Mouse (Mus musculus) cerebellum, postnatal 10 days (tissue): ENCODE results near the gene Zcchc24.
A peak's percentile ranks its signal among the peaks of the same experiment; 100 is the strongest.
"Not testable (repeated sequence)": the region's sequence is repeated elsewhere in the genome, so short reads cannot be mapped to it uniquely, and the experiment has no call there.

ENCODE experiments used
- DNase-seq, 2 experiments: peaks; one replicate each; pipeline ENCODE4 v3.0.0; 2021; ENCODE audit warnings: mixed read lengths in 2 of 2

Gene Zcchc24

DNA sequence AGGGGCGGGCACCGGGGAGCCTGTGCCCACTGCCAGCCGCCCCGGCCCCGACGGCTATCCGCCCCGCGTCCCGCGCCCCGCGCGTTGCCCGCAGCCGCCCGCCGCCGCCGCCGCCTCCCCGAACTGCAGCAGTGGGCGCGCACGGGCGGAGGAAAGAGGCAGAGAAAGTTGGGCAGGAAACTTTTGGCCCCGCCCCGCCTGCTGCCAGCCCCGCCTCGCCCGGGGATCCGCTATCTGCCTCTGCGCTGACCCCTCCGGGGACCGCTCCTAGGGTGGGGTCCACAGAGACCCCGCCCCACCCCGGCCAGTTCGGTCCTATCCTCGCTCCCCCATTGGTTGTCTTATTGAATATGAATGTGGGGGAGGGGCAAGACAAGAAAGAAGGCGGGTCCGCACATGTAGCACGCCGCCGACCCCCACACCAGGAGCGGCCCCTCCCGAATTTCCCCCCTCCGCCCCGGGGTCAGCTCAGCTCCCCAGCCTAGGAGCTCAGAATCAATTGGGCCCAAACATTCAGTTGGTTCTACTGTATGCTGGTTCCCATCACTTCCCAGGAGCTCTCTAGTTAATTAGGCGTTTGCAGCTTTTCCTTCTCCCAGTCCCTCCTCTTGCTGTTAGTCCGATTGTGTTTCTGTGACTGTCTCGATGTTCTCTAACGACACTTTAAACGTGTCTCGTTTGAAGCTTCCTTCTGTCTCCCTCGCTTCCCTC is at the start of gene Zcchc24:
Zcchc24 (minus strand) TSS at position 125 of the 711 bp plus-strand sequence.
- DNase-seq: peak; percentile 71 to 85

DNA sequence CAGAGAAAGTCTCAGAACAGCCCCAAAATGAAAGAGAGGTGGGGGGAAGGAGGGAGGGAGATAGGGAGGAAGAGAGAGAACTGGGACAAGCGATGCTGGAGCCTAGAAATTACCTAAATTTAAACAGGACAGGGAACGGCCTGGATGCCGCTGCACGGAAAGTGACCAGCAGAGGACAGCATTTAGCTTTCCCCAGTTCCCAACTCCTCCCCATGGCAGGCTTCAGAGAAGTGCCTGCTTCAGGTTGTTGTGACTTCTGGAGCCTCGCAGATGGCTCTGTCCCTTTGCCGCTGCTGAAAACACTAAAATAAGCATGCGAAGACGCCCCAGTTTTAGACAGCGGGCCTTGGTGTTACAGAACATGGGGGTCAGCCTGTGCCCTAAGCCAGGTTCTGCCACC is 47.6 kb upstream of the Zcchc24 start:
- peak; percentile 80 to 86 for DNase-seq

DNA sequence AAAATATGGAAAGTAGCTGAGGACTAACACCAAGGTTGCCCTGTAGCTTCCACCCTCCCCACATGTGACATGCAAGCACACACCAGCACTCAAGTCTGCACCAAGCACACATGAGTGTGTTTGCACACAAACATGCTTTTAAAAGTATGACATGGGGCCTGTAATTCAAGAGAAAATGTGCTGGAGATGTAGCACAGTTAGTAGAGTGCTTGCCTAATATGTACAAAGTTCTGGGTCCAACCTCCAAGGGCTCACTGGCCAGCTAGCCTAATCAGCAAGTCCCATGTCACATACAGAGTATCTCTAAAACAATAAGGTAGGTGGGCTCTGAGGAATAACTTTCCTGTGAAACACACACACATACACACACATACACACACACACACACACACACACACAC is 45.3 kb upstream of the Zcchc24 start:
- DNase-seq: no peak

DNA sequence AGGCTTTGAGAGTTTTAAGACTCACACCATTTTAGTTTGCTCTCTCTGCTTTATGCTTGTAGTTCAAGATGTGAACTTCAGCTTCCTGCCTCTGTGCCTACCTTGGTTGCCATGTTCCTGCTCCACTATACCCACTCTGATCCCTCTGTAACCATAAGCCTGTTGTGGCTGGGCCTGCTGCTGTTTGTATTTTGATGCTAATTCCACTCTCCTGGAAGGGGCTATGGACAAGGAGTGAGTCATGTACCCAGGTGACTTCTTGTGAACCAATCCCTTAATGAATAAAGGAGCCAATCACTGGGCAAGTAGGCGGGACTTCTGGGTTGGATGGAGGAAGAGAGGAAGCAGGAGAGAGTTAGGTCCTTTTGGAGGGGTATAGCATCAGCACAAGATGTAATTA is 42.2 kb upstream of the Zcchc24 start:
- DNase-seq: not testable (repeated sequence)

DNA sequence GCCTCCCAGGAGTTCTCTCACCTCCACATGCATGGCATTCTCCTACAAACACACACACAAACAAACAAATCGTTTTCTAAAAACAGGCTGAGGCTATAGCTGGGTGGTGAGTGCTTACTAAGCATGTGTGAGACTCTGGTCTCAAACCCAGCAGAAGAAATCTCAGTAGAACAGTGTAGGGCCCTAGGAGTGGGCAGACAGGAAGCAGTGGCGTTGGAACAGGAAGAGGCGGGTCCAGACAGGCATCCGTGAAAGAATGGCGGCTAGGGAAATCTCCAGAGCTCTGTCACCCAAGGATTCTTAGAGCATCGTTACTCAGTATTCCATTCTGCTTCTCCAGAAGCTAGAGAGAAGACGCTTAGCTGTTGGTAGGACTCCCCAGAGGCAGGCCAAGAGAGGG is 37.7 kb upstream of the Zcchc24 start:
- no peak for DNase-seq

DNA sequence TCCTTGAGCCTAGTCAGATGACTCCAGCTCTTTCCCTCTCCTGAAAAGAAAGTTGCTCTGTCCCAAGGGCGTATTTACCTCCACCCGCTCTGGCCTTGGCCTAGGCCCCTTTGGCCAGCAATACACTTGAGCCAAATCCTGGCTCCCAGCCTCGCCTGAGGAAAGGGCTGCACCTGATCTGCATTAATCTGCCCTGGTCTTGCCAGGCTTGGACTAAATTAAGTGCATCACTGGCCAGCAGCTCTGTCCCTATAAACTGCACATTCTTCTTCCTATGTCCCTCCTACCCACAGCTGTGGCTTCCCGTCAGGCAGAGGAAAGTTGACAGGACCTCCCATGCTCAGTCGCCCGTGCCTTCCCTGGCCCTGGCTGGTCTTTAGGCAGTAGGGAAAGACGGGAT is 37.0 kb upstream of the Zcchc24 start:
- DNase-seq: peak; percentile 71 to 83

DNA sequence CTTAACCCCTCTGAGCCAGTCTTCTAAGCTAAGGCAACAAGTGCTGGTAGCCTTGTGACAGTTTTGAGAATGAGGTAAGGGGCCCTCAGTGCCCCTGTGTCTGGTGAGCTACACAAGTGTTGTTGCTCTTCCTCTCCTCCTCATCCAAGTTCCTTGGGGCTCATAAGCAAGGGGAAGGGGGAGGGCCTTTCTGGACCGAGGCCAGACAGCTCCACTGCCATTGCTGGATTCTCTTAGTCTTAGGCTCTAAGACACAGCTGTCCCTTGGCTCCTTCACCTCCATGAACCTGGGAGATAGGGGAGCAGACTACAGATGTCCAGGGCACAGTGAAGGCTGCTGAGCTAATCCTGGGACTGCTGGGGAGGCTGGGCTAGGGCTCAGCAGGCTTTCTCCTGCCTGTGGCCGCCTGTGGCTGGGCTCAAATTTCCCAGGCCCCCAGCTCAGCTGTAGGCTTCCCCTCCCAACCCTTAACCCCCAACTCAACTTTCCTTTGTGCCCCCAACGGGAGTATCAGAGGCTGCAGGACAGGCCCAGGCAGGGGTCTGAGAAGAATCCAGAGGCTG is 34.5 kb upstream of the Zcchc24 start:
- DNase-seq: no peak

DNA sequence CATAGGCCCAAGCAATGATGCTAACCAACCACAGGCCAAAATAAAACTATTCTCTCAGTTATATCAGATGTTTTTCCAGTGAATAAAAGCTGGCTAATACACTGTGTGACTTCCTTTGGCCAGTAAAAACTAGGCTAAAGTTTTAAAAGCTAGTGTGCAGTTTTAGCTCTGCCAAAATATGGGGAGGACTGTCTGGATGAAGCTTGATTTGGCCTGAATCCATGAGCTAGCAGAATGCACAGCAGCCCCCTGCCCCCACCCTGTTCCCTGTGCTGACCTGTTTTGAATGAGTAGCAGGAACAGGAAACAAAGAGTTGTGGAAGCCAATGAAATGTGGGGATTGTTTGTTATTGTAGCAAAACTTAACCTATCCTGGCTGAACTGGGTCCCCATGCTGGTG is 33.7 kb upstream of the Zcchc24 start:
- DNase-seq: peak in 1 of 2 experiments; percentile 29

DNA sequence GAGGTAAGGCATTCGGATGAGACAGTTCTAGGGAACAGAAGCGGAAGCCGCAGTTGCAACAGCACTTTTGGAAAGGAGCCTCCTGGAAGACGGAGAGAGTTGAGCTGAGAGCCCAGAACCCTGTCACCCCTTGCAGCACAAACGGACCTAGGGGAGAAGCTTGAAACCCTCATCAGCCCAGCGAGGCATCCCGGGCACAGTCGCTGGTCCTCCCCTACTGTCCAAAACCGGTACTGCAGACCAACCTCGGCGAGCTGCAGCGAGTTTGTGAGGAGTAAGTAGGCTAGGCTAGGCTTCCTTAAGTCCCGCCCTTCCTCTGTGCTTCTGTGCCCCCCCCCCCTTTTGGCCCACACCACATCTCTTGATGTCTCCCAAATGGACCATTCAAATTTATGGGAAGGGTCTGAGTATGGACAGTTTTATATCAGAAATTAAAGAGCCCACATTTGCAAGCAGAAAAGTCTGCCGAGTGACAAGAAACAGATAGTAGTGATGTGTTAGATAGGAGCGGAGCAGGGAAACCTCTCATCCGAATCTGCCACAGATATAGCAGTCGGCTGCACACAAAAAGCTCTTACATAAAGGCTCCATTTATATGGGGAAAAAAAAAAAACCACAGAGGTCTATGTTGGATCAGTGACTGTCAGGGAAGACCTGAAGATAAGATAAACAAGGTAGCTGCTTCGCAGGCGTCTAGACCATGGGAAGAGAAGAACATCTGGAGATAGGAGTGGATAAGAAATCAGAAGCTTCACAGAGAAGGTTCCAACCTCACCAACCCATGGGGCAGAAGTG is 31.5 kb upstream of the Zcchc24 start:
- peak; percentile 91 to 93 for DNase-seq

DNA sequence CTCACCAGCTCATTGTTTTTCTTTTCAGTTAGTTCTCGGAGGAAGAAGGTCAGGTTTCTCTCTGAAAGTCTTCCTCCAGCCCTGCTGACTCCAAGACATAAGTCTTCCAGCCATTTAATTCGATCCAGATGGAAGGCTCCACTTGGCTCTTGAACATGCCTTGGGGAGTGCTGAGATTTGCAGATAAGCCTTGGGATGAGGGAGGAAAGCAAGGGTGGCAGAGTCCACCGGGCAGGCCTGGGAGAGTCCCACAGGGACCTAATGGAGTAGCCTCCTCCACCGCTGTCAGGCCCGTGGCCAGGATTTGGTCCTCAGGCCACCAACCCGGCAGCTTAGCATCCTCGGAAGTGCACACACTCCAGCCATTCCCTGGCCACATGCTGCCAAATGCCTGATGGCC is 27.8 kb upstream of the Zcchc24 start:
- DNase-seq: peak in 1 of 2 experiments; percentile 33

DNA sequence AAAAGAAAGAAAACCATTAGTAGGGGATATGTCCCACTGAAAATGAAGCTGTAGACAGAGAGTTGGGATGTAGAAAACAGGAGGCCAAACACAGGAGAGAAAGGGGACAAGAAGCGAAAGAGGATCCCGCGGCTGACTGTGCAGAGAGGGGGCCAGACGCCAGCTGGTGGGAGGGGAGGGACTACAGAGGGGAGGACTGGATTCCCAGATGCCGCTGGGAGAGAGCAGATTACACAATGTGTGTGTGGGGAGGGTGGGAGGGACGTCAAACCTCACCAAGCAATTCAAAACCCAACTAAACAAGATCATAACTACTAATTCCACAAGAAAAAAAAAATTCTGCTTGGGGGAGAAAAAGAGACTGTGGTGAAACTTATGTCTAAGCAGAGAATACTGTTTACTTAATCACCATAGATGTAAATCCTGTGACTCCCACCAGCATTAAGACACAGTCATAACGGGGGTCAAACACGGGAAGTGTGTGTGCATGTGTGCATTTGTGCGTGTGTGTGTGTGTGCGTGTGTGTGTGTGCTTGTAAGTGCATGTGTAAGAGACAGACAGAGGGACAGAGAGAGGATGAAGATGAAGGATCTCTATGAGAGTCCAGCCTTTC is 26.8 kb upstream of the Zcchc24 start:
- peak; percentile 72 to 80 for DNase-seq

DNA sequence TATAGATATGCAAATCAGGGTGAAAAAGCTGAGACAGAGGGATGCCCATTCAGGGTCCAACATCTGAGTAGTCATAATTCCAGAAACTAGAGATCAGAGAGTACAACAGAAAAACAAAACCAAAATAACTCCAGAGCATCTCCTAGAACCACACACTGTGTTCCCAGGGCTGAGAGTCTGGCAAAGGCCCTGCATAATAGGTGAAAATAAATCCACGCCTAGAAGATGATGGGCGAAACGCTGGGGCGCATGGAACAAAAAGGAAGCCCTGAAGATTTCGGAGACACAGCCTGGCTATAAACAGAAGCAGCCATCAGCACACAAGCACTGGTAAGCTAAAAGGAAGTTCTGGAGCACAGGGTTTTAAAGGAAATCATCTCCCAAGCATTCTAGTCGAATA is 26.2 kb upstream of the Zcchc24 start:
- DNase-seq: no peak

DNA sequence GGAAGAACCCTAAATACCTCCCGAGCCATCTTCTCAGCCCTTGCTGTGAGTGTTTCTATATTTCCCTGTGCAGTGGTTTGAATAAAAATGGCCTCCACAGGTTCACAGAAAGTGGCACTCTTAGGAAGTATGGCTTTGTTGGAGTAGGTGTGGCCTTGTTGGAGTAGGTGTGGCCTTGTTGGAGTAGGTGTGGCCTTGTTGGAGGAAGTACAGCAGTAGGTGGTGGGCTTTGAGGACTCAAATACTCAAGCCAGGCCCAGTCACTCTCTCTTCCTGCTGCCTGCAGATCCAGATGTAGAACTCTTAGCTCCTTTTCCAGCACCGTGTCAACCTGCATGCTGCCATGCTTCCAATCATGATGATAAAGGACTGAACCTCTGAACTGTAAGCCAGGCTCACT is 25.5 kb upstream of the Zcchc24 start:
- no peak for DNase-seq

DNA sequence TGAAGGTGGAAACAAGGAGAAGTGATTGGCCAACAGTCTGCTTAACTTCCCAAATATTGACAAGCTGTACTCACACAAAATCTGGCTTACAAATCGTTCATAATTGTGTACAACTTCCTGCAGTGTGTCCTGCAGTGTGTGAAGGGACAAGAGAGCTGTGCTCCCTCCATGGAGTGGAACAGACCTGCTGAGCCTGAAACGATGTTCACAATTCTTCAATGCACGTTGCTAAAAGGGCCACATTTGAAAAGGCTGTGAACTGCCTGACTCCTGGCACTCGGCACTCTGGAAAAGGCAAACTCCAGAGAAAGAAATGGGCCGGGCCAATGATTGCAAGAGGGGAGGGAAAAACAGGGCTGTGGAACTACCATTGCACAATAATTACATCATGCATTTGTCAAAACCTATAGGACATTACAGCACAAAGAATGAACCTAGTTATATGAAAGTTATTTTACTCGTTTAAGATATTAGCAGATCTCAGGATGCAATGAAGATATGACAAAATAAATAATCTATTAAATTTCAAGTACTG is 22.0 kb upstream of the Zcchc24 start:
- no peak for DNase-seq

DNA sequence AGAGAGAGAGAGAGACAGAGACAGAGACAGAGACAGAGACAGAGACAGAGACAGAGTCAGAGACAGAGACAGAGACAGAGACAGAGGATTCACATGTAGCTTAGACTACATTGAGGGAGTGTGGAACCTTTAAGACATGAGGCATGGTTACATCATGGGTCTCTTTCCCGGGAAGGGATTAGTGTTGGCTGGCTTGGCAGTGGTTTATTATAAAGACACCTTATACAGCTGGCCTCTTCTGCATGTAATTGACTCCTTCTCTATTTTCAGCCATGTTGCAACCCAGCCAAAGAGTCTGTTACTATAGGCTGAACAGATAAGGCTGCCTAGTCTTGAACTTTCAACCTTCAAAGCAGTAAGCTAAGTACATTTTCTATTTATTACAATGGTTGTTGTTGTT is 21.1 kb upstream of the Zcchc24 start:
- no peak for DNase-seq

DNA sequence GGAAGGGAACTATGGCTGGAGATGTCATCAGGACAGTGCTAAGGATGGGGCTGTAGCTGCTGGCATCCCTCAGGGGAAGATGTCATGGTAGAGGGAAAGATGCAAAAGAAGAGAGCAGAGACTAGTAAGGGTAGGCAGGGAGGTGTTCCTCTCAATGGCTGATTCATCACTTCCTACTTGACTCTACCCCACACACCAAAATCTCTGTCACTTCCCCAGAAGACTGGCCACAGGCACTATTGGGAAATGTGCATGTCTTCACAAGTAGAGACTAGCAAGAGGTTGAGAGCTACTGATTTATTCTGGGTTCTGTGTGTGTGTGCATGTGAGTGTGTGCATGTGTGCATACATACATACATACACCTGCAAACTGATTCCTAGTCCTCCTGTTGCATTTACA is 20.4 kb upstream of the Zcchc24 start:
- no peak for DNase-seq

DNA sequence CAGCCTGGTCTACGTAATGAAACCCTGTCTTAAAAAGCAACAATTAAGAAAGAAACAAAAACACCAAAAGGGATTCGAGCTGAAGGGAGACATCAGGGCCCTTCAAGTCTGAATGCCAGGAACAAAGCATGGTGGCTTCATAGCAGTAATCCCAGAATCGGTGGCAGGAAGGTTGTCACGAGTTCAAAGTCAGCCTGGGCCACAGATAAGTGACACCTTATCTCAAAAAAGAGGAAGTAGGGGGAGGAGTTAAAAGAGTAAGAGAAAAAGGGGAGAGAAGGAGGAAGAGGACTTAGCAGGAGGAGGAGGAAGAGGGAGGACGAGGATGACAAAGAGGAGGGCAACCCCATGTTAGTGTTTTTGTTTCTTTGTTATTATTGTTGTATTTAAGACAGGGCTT is 19.4 kb upstream of the Zcchc24 start:
- no peak for DNase-seq

DNA sequence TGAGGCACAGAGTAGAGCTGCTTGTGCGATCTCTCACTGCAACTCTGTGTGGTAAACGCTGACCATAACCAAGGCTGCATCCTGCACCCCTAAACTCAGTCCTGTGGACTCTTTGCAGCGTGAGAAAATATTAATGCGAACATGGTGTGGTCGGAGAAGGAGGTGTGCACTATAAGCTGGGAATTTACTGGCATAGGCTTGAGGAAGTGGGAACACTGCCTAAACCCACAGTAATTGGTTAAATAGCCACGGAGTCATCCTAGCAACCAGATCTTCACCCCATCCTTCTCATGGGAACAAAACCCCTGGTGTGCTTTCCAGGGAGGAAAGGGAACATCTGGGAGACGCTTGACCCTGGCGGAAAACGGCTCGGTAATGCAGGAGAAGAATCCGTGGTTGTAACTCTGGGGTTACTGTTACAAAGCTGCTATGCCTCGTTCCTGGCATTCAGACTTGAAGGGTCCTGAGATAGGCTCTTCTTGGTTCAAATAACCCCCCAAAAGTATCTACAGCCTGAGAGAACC is 18.6 kb upstream of the Zcchc24 start:
- DNase-seq: no peak

DNA sequence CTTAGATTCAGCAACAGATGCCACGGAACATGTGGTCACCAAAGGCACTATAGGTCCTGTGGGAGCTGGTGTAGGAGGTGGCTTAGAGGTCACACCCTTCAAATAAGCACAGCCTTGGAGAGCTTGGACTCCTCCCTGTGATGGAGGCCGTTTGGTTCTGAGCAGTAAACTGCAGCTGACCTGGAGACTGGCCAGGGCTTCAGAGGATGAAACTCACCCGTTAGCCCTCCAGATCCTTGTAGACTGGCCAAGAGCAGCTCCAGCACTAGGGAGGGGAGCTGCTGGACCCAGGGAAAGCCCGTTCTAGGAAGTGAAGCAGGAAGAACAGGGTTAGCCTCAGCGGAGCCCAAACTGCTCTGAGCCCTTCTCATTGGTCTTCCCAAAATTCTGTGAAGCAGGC is 18.1 kb upstream of the Zcchc24 start:
- peak; percentile 50 to 60 for DNase-seq

DNA sequence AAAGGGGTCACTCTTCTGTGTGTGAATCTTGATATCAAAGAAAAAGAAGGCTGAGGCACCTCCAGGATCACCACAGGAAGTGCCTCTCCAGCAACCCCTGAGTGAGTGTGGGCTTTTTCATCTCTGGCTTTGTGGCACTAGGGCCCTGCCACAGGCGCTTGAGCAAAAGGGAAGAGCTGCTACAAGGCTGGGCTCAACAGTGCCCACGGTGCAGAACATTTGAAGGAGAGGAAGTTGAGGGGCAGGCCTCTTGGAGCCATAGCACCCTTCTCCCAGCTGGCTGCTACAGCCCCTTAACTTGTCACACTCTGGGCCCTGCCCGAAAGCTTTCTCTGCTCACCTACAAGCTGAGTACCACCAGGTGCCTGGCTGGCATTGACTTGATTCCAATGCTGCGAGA is 16.4 kb upstream of the Zcchc24 start:
- DNase-seq: no peak

DNA sequence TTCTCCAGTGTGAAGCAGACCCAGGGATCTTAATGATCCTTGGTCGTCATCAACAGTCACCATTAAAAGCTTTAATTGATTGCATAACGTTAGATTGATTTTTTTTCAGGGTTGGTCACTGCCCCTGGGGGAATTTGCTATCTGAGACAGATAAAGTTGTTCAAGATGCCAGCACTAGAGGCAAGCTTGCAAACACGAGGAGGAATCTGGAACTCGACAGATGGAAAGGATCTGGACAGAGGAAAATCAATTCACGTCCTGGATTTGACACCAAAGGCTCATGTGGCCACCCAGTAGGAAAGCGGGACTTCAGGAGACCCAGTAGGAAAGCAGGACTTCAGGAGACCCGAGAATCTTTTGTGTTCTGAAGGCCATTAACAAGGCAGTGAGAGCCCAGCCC is 14.4 kb upstream of the Zcchc24 start:
- DNase-seq: no peak

DNA sequence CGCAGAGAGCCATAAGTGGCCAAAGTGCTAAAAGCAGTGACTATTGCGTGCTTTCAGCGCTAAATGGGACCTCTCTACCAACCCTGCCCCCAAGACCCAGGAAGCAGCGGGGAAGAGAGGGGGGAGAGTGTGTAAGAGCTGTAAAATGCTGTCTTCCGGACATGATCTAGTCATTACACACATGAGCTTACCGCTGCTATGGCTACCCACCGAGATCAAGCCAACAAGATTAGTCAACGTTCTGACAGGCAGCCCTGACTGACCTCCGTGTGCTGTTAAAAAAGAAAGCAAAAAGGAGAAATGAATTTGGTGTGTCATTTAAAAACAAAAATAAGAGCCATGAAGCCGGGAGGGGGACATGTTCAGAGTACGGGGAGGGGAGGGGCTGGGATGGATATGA is 11.8 kb upstream of the Zcchc24 start:
- DNase-seq: no peak

DNA sequence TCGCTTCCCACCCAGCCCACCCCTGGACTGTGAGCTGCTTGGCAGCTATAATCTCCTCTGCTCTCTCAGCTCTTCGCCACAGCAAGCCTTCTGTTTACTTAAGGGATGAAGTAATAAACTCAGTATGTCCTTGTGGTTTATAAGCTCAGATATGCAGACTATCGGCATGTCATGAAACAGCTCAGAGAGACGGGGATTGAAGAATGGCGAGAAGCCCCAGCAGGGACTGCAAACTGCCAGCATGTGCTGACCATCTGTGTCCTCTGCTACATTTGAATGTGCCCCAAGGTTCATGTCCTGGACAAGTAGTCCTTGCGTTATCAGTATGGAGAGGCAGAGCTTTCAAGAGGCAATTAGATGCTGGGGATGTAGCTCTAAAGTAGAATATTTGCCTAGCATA is 7.5 kb upstream of the Zcchc24 start:
- peak in 1 of 2 experiments; percentile 35 for DNase-seq
